Mouse (Mus musculus): ENCODE data around the gene Ptgr2.

DNA sequence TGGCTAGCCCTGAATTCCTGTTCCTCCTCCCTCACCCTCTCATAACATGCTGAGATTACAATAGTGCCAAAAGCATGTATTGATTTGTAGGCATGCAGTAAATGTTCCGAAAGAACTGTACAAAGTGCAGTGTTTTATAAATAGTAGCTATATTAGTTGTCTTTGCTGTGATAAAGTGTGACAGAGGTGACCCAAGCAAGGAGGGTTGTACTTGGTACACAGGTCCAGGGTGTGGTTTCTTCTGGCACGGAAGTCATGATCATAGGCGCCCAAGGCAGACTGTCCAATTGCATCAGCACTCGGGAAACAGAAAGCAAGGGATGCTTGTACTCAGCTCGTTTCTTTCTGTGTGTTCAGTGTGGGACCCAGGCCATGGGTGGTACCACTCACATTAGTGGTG lies 19.1 kb downstream of the Ptgr2 start:
- TF ChIP-seq POLR2A (IDR thresholded peaks at IDR 0.05; ENCODE audit: insufficient read depth, low read length) (no peak), EP300 (IDR thresholded peaks at IDR 0.05; ENCODE audit: insufficient read depth, low read depth, low read length) (no peak), CTCF (IDR thresholded peaks at IDR 0.05; ENCODE audit: low read depth, low read length) (no peak)

Data from ES-Bruce4 (cell line).